Mouse (Mus musculus) intestine, postnatal 0 days (tissue): ENCODE results near the gene Dennd2c. TPM values are rescaled to one million over a fixed set of nuclear protein-coding genes. Genes with fewer than 3 reads are reported as not detected.

Source experiments
- ATAC-seq: fragments of 200-750 bp; cut with Nextera tagmentation; 2 replicates; pipeline ENCODE4 v1.8.0; 2017; ENCODE audit warnings: mild to moderate bottlenecking, moderate TSS enrichment, moderate library complexity
- H3K27ac ChIP-seq: fragments of 300-500 bp; sonication (generic); 2 replicates; pipeline ENCODE4 v1.5.1; 2014; ENCODE audit warnings: mild to moderate bottlenecking, low read depth, low read length, moderate library complexity
- H3K27me3 ChIP-seq: fragments of 300-500 bp; sonication (generic); replicated peaks from 2 replicates; pipeline ENCODE4 v1.6.1; 2014; ENCODE audit warnings: low read length, mixed read lengths; ENCODE audit not compliant: control insufficient read depth, insufficient read depth
- H3K36me3 ChIP-seq: fragments of 300-500 bp; sonication (generic); 2 replicates; pipeline ENCODE4 v1.6.1; 2014; ENCODE audit warnings: mild to moderate bottlenecking, moderate library complexity; ENCODE audit not compliant: control insufficient read depth, insufficient read depth
- H3K4me1 ChIP-seq: fragments of 300-500 bp; sonication (generic); replicated peaks from 2 replicates; pipeline ENCODE4 v1.6.1; 2014; ENCODE audit warnings: antibody characterized with exemption, low read length, mixed read lengths; ENCODE audit not compliant: control insufficient read depth, insufficient read depth
- H3K4me2 ChIP-seq: fragments of 300-500 bp; sonication (generic); replicated peaks from 2 replicates; pipeline ENCODE4 v1.6.1; 2014; ENCODE audit warnings: low read depth, mild to moderate bottlenecking, moderate library complexity
- H3K4me3 ChIP-seq: fragments of 300-500 bp; sonication (generic); 2 replicates; pipeline ENCODE4 v1.5.1; 2014; ENCODE audit warnings: low read depth, low read length
- H3K9ac ChIP-seq: fragments of 300-500 bp; sonication (generic); 2 replicates; pipeline ENCODE4 v1.6.1; 2014; ENCODE audit warnings: mild to moderate bottlenecking, low read depth, low read length
- H3K9me3 ChIP-seq: fragments of 300-500 bp; sonication (generic); 2 replicates; pipeline ENCODE4 v1.6.1; 2016; ENCODE audit warnings: mixed run types; ENCODE audit not compliant: control insufficient read depth
- CTCF ChIP-seq: sonication (generic); IDR thresholded peaks from 2 replicates; pipeline ENCODE4 v1.5.1; 2016; ENCODE audit warnings: low read depth, mild to moderate bottlenecking, control low read depth, antibody characterized with exemption, moderate library complexity
- WGBS: fragments of 180-500 bp; shearing (Covaris S2); extraction: QIAGEN DNeasy Blood & Tissue Kit; methylation state at CpG from one replicate; pipeline ENCODE4 v1.1.7; 2014; 5-methylcytosine and 5-hydroxymethylcytosine counted together
- polyA plus RNA-seq: library from polyadenylated mRNA; unstranded; fragments of >200 nt; fragmentation: Nextera tagmentation; extraction: Ambion mirVana; gene quantifications from 2 replicates; pipeline ENCODE4 v1.2.1, GENCODE M21; 2015

Gene Dennd2c
- polyA plus RNA-seq, 1 experiment from 2014 or later = 0.96 TPM

DNA sequence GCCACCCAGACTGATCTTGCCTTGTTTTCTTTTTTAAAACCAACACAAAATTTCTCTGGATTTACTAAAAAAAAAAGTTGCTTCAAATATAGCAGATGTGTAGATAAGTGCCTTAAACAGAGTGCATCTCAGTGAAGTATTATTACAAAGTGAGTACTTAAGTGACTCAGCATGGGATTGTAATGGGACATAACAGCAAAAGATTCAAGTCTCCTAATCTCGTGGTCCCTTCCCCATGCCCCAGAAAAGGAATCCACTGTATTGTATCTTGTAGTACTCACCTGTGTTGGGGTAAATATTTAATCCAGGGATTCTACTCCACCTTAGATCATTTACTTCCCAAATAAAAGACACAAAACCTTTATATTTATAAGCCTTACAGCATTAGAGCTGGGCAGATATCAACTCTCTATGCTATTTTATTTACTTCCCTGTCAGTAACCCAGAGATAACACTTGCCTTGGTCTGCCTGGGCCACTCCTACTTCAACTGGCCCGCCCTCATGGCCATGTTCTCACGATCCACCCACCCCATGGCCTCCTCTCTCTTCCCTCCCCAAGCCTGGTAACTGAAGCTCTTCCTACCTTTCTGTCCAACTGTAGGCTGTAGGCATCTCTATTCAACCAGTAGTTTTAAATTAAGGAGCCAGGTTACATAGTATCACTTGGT is 57.0 kb downstream of the Dennd2c start:
- WGBS = 44% methylated on average over 3 of the region's 3 CpGs
- H3K4me1 ChIP-seq = no peaks in the 10 kb centered on the region
- no peaks in the 10 kb centered on the region for H3K27me3 ChIP-seq
- no peak overlapping the region for H3K4me3 ChIP-seq
- no peak for TF ChIP-seq CTCF
- no peaks in the 10 kb centered on the region for H3K9me3 ChIP-seq
- no peaks in the 10 kb centered on the region; the same call in 1 of the 2 replicates for H3K36me3 ChIP-seq
- no peak overlapping the region for H3K27ac ChIP-seq
- H3K4me2 ChIP-seq = no peak overlapping the region
- ATAC-seq = no peak
- no peak overlapping the region for H3K9ac ChIP-seq

- H3K4me3 ChIP-seq = no peak overlapping the region
- ATAC-seq = no peak
- peak; percentile 86 for TF ChIP-seq CTCF
- no peaks in the 10 kb centered on the region for H3K27me3 ChIP-seq
- 25% methylated on average over 4 of the region's 4 CpGs for WGBS
- no peak overlapping the region for H3K4me2 ChIP-seq
- no peaks in the 10 kb centered on the region for H3K9me3 ChIP-seq
- H3K9ac ChIP-seq = no peak overlapping the region
- no peak overlapping the region for H3K27ac ChIP-seq
- H3K36me3 ChIP-seq = peaks cover 13% of the 10 kb centered on the region
- H3K4me1 ChIP-seq = peaks cover 3% of the 10 kb centered on the region; the same call in 1 of the 2 replicates
Measured at GRCm38 (mm10) chr3:103169771-103170170, 67.4 kb downstream of the Dennd2c start.

GRCm38 (mm10) chr3:103171505-103172267 is 69.3 kb downstream of the Dennd2c start, which contains the start of gene Bcas2:
Bcas2 (plus strand) TSS chr3:103171655.
- peak; percentile 94 for ATAC-seq
- whole genome bisulfite sequencing = under 1% methylated on average over 56 of the region's 56 CpGs
- H3K27me3 ChIP-seq = no peaks in the 10 kb centered on the region

DNA sequence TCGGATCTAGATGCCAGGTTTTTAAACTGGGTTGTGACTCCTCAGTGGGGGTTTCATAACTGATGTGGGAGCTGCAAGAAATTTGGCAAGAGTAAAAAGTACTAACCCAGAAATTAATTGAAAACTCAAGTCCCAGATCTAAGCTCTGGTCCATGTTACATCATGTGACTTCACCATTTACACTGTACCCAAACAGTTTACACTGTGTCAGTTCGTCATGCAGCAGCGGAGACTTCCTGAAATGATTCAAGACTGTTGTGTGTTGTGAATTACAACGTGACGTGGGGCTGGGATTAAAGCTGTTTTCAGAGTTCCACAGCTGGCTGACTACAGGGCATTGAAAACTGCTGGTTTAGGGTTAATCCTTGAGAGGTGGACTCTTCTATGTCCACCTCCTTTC is 70.2 kb downstream of the Dennd2c start:
- WGBS = 9% methylated on average over 5 of the region's 5 CpGs
- TF ChIP-seq CTCF = no peak

More at GRCm38 (mm10) chr3:103171505-103172267, 69.3 kb downstream of the Dennd2c start, which contains the start of gene Bcas2:
- Histone ChIP-seq H3K27ac (peak within 1 kb of the TSS; percentile 88), H3K4me3 (peak within 1 kb of the TSS; percentile 86), H3K9me3 (no peaks in the 10 kb centered on the region), H3K36me3 (peaks cover 23% of the 10 kb centered on the region), H3K4me1 (peaks cover 3% of the 10 kb centered on the region; the same call in 1 of the 2 replicates), H3K4me2 (peak within 1 kb of the TSS; percentile 72), H3K9ac (peak within 1 kb of the TSS; percentile 77)
- TF ChIP-seq CTCF = peak; percentile 51

GRCm38 (mm10) chr3:103176740-103177139 is 74.3 kb downstream of the Dennd2c start:
- Histone ChIP-seq H3K9ac (no peak overlapping the region), H3K4me3 (no peak overlapping the region), H3K36me3 (peaks cover 46% of the 10 kb centered on the region), H3K27me3 (no peaks in the 10 kb centered on the region), H3K9me3 (no peaks in the 10 kb centered on the region), H3K4me2 (no peak overlapping the region), H3K4me1 (0 out of 2 replicates have a peak, but pooled peaks cover 3% of the 10 kb centered on the region), H3K27ac (no peak overlapping the region)
- 88% methylated on average over 4 of the region's 4 CpGs for WGBS
- TF ChIP-seq CTCF = no peak
- ATAC-seq = no peak

More for the DNA sequence above, 70.2 kb downstream of the Dennd2c start:
- no peak for ATAC-seq
- no peaks in the 10 kb centered on the region for H3K9me3 ChIP-seq
- H3K4me3 ChIP-seq = peak overlapping the region; percentile 86
- H3K36me3 ChIP-seq = peaks cover 31% of the 10 kb centered on the region
- H3K27me3 ChIP-seq = no peaks in the 10 kb centered on the region
- H3K27ac ChIP-seq = no peak overlapping the region
- H3K4me1 ChIP-seq = peaks cover 3% of the 10 kb centered on the region; the same call in 1 of the 2 replicates
- peak overlapping the region; percentile 72 for H3K4me2 ChIP-seq
- H3K9ac ChIP-seq = peak overlapping the region; percentile 77

GRCm38 (mm10) chr3:103179527-103179926 is 77.1 kb downstream of the Dennd2c start:
- Histone ChIP-seq H3K4me2 (no peak overlapping the region), H3K4me1 (no peaks in the 10 kb centered on the region), H3K27ac (no peak overlapping the region), H3K9ac (no peak overlapping the region), H3K36me3 (peaks cover 41% of the 10 kb centered on the region), H3K4me3 (no peak overlapping the region), H3K27me3 (no peaks in the 10 kb centered on the region), H3K9me3 (no peaks in the 10 kb centered on the region)
- 94% methylated on average over 9 of the region's 9 CpGs for WGBS
- no peak for TF ChIP-seq CTCF
- ATAC-seq = no peak
